Mouse (Mus musculus) urinary bladder, postnatal 36 days (tissue): ENCODE results near the gene Nceh1.

Experiments
- DNase-seq, 2 experiments: peaks; one replicate each; pipeline ENCODE4 v3.0.0; 2022; ENCODE audit warnings: low spot score in 2 of 2, mixed read lengths in 1 of 2

Nceh1 gene

DNA sequence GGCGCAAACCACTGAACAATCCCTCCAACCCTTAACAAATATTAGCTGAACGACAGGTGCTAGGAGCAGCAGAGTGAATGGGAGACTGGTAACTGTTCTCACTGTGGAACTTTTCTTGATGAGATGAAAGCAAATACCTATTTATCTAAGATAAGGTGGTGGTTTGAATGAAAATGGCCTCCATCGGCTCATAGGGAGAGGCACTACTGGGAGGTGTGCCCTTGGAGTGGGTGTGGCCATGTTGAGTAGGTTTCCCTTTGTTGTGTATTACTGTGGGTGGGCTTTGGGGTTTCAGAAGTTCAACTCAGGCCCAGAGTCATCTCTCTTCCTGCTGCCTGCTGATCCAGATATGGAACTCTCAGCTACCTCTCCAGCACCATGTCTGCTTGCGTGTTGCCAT lies 8.1 kb downstream of the Nceh1 start:
- no peak for DNase-seq

DNA sequence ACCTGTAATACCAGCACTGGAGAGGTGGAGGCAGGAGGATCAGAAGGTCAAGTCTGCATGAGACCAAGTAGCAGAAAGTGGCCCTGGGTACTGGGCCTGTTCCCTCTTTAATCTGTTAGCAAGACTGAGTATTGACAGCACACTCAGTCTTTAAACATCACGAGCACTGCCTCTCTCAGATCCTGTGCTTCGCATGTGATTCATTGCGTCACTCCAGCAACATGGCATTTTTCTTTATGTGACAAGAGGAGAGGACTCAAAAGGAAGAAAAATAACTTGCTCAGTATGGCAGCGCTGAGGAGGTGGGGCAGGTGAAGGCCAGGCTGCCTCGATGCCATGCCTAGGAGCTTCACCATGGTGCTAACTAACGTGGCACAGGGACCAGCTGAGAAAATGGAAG lies 9.1 kb downstream of the Nceh1 start:
- DNase-seq, result no peak

DNA sequence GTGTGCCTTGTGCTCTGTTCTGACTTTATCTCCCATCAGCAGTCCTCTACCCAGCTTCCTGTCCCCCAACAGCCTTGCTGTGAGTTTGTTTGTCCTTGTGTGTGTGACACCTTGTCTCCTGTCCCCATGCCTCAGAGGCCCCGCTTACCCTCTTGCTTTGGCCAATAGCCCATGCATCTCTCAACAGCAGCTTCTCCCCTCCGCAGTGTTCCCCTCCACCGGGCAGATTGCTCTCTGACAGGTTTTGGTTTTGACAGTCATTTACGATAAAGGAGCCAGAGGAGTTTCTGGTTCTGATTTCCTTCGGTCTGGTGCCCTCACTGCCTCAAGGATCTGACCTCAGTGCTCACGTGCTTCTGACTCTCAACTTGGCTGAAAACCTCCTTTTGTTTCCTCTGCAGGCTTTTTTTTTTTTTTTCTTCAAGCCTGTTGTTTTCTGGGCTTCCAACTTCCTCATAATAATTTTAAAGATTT lies 11.1 kb downstream of the Nceh1 start:
- DNase-seq, result no peak

DNA sequence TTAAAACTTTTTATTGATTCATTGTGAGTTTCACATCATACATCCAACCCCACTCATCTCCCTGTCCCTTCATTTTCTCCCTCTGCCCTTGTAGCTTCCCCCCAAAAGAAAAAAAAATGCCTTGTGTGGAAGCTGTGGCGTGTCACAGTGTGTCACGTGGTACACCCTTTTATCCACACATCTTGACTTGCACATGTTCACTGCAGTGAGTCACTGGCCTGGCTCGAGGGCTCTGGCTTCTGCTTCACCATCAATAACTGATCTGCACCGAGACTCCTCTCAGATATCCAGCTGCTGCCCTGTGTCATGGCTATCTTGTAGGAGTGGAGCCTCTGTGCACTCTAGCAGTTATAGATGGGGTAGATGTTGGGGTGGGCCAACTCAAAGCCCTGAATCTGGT lies 12.4 kb downstream of the Nceh1 start:
- no peak for DNase-seq

DNA sequence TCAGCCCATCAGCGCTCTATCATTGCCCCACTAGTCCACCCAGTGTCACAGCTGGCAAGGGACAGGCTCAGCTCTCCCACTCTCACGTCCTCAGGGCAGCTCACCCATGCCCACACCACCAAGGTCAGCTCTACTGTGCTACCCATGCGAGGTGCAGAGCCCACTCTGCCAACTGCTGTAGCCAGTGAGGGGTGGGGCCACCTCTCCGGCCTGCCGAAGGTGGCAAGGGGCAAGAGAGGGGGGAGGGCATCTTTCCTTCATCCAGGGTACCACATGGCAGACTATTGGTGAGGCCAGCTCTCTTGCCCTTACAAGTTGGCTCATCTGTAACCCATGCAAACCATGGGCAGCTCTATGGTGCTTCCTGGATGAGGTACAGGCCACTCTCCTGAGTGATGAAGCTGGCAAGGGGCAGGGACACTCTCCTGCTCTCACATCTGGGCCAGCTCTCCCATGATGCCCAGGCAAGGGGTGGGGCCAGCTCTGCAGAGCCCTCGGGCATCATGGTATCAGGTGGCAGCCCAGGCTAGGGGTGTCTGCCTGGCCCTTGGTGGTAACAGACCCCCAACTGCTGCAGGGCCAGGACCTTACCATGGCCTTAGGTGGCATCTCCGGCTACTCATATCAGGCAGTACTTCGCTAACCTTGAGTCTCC lies 12.9 kb downstream of the Nceh1 start:
- no peak for DNase-seq

DNA sequence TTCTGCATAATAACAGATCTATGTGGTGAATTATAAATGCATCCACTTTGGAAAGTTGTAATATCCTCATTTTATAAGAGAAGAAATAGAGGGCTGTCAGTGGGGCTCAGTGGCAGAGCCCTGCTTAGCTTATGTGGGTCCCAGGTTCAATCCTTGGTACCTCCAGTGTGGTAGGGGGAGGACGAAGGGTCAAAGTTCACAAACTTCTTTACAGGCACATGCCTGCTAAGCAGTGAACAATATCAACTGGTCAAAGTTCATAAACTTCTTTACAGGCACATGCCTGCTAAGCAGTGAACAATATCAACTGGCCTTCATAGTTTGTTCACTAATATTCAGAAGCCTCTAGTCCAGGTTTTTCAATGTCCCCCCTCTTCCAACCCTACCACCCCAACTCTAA lies 13.8 kb downstream of the Nceh1 start:
- DNase-seq, result no peak

DNA sequence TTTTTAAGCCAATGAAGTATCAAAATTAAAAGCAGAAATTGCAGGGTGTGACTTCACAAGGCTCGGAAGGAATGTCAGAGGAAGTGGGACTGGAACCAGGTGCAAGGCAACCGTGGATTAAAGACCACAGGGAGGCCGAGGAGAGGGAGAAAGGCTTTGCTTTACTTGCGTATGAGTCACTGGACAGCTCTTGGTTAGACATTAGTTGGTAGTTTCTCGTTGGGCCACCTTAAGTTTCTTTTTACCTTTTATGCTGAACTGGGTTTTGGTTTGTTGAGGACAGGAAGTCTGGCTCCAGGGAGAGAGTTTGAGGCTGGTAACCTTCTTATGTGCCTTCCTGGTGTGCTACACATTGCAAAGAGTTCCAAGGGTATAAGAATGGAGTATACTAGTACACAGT lies 15.1 kb downstream of the Nceh1 start:
- DNase-seq, result no peak

DNA sequence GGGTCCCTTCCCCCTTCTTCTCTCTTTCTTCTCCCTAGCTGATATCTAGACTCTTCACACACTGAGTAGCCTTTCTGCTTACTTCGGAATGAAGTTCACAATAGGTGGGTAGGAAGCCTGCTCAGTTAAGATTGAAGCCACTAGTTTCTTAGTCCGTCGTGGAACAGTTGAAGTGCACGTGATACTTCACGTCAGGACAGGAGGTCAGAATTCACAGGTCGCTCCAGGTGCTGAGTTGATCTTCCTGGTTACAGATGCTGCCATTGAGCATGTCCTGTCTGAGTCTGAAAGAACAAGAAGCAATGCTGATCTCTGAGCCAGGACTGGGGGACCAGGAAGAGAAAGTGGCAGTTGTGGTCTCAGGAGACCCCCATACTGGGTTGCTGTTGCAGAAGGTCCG lies 16.4 kb downstream of the Nceh1 start:
- DNase-seq, result no peak

DNA sequence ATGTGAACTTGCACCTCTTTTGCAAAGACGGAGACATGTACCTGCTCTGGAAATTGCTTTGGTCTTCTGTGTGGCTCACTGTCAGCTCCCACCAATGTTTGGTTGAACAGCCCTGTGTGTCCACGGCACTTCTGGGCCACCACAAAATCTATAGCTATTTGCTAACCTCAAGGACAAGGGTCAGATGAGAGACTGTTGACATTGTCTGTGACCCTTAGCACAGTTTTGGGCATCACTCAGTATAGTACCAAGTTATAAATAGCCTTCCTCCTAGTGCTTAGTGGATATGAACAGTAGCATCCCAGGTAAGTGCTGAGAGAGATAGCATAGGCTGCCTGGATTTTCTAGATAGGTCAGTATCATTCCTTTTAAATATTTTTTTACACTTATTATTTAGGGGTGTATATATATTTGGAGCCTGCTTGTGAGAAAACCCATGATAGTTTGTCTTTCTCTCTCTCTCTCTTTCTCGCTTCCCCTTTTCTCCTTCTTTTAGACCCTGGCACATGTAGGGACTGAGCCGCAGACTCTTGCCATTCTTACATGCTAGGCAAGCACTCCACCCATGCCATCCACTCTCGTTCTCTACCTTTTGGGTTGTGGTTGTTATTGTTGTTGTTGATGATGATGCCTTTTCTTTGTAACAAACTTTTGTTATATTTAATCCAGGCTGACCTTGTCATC lies 19.1 kb downstream of the Nceh1 start:
- DNase-seq, result no peak

DNA sequence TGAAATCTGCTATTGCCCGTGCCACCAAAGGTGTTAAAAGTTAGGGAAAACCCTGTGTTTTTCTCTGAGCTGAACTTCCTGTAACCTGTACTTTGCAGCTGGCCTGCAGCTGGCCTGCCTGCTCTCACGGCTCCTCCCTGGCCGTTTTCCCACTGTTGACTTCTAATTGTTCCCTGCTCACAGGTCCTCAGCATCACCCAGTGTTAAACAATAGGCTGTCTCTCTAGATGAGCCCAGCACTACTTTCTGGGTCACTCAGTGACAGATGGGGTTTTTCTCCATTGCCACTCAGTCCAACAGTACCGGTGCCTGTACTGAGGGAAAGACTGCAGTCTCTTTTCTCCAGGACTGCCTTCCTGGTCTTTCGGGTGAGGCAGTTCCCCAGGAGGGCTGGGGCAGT lies 22.3 kb downstream of the Nceh1 start:
- no peak for DNase-seq

DNA sequence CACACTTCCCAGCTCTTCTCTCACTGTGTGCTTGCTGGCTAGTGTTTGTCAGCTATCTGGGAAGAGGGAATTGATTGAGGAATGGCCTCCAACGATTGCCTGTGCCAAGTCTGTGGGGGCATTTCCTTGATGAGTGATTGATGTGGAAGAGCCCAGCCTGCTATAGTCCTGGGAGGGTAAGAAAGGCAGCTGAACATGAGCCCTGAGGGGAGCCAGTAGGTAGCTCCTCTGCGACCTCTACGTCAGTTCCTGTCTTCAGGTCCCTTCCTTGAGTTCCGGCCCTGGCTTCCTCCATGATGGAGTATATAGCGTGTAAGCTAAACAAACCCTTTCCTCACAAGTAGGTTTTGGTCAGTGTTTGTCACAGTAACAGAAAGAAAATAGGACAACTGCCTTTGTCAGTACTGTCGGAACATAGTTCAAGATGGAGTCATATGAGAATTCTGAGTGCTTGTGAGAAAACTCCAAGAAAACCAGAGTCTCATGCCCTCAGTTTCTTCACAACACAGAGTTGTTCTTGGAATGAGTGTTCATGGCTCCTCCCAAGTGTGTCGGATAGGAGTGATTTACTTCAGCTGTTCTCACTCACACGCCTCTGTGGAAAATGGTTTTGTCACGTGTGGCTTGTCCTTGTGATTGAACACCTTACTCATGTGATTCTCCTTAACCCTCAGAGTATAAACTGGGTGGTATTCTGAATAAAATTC lies 22.9 kb downstream of the Nceh1 start:
- no peak for DNase-seq

DNA sequence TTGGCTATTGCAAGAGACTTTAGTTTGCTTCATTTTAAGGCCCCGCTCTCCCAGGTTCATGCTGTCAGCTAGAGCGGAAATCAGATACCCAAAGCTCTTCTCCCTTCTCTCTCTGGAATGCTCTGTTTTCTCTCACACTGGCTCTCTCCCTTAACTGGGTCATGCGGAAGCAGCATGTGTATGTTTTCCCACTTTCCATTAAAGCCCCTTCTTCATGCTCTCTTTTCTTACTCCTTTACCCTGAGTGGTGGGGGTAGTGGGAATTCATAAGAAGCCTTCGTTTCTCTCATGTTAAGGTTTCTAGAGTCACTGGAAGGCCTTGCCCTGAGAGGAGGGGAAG lies 23.4 kb downstream of the Nceh1 start:
- no peak for DNase-seq

DNA sequence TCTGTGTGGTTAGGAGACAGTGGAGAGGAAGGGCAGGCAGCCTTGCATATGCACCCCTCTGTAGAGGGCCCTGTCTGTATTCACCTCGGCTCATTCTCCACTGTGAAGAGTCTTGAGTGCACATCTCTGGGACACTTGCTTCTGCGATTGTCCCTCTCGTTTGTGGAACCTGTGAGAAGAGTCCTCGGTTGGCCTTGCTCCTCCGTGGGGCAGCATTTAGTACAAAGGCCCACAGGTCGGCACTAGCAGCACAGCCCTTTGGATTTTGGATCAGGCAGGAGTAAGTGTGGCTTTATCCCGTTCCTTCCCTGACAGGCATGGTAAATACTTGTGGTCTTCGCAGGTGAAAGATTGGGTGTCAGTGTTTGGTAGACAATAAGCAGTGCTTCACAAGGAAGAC lies 23.8 kb downstream of the Nceh1 start:
- DNase-seq, result no peak

DNA sequence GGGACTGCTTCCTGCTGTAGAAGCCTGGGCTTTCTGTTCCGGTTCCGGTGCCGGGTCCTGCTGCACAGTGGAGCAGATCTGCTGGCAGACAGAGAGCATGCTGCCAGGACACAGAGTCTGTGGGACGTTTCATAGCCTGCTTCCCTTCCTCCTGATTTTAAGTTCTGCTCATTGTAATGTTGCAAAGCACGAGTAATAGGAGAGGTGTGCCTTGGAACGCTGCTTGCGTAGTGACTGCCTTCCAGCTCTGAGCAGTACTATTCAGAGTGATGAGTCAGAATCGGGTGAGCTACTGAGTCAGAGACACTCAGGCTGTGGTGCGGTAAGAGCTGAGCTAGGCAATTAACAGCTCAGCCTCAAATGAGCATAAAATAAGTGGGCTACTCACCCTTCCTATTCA lies 26.9 kb downstream of the Nceh1 start:
- peak in 1 of 2 experiments; percentile 21 for DNase-seq

DNA sequence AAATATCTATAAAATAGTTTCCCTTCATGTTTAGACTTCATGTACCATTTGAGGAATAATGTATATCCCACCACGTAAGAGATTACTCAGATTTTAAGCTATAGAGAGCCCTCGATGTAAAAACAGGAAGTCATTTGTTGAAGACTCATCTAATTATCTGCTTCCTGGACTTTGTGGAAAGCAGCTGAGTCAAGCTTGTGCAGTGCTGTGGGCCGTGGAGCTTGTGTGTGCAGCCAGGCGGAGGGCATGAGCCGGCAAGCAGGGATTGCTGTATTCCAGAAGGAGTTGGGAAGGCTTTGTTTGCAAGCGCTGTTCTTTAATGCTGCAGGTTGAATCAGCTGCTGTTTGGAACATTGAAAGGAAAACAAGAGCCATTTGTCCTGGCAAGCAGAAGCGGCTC lies 27.5 kb downstream of the Nceh1 start:
- no peak for DNase-seq

DNA sequence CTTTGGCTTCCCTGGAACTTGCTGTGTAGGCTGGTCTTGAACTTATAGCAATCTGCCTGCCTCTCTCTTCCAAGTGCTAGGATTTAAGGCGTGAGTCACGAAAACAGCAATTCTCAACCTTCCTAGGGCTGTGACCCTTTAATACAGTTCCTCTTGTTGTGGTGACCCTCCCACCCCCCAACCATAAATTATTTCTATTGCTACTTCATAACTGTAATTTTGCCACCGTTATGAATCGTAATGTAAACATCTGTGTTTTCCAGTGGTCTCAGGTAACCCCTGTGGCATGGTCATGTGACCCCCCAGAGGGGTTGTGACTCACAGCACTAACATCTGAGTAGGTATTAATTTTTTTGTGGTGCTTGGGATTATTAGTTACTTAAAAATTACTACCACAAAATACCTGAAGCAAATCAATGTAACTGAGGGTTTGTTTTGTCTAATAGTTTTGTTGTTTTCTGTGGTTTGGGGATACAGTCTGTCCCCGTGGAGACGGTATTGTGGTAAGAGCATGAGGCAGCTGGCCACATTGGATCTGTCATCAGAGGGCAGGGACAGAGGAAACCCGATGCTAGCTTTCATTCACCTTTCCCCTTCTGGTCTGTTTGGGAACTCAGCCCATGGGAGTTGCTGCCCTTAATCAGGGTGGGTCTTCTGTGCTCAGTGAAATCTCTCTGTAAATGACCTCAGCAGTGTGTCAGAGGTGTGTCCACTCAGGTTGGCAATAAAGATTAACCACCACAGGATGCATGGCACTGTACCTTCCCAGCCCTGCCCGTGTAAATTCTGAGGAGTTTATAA lies 31.5 kb downstream of the Nceh1 start:
- no peak for DNase-seq

DNA sequence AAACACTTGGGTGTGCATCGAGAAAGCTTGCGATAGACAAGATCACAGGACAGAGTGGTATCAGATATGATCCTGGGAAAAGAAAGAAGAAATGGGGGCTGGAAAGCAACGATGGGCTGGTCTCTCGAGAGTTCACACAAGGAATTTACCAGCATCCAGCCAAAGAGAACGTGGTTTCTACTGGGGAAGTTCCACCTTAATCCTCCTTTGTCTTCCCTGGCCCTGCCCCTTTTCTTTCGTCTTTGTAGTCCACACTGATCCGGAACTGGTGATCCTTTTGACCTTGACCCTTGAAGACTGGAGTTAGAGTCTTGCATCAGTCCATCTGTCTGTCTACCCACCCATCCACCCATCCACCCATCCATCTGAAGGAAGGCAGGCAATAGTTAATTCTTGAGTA lies 34.6 kb downstream of the Nceh1 start:
- DNase-seq, result no peak

DNA sequence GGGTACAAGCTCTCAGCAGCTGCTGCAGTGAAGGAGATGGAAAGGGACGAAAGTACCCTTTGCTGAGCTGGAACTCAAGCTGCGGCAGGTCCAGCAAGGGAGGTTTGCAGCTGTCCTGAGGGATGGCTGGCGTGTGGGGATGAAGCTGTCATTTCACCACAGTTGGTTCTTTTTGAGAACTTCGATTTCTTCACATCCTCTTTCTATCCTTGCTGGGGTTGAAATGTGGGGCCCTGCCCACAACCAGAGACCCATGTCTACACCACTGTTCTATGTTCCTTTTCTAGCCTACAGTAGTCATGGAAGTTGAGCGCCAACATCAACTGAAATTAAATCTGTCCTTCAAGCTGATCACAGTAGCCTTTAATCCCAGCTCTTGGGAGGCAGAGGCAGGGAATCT lies 35.8 kb downstream of the Nceh1 start:
- DNase-seq, result no peak

DNA sequence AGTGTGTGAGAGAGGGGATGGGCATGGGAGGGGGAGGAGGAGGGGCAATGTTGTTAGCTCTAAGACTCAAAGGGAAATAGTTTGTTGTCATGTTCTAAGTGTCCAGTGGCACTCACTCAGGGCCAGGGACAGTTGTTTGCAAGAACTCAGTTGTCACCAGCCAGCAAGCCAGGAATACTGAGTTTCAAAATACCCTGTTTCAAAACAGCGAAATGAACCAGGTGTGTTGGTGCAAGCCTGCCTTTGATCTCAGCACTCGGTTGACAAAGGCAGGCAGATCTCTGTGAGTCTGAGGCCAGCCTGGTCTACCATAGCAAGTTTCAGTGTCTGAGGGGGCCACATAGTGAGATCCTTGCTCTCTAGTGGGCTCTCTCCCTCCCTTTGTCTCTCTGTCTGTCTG lies 39.3 kb downstream of the Nceh1 start:
- no peak for DNase-seq

DNA sequence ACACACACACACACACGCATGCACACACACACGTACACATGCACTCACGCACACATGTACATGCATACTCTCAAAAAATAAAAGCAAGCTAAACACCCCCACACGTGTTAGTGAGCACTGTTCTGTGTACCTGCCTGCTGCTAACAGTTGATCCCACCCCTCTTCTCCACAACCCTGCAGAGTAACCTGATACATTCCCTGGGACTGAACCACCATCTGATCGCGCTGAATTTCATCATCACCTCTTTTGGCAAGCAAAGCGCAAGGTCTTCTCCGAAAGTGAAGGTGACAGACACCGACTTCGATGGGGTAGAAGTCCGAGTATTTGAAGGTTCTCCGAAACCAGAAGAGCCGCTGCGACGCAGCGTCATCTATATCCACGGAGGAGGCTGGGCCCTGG lies 39.7 kb downstream of the Nceh1 start:
- no peak for DNase-seq

DNA sequence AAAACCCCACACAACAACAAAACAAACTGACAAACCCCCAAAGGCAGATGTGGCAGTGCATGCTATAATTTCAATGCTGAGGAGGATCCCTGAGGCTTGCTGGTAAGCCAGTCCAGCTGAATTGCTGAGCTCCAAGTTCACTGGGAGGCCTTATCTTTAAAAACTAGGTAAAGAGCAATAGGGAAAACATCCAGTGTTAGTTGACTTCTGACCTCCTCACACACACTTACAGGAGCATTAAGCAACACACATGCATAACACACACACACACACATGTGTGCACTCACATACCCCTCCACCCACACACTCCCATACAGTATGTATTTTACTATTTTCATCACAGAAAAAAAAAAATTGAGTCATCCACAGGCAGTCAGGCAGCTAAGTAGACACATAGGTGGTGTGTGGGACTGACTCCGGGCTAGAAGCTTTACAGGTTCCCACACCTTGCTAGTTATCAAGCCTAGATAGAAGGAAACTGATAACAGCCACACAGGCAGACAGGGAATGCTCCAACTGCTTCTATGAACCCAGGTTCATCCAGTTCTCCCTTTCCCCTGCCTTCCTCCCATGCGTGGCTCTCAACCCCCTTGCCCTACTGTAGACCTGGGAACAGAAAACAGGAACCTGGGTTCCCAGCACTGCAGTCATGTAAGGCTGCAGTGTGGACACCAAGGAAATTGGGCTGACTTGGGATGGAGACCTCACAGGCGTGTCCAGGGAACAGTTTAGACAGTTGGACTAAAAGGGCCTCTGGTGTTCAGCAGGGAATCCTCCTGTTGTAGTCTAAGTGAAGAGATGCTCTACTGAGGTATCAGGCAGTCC lies 45.1 kb downstream of the Nceh1 start:
- DNase-seq, result no peak
